Mouse (Mus musculus): ENCODE results near the gene Lrit3.
"Not testable (repeated sequence)": the region's sequence is repeated elsewhere in the genome, so short reads cannot be mapped to it uniquely, and the experiment has no call there.

Lrit3 gene

DNA sequence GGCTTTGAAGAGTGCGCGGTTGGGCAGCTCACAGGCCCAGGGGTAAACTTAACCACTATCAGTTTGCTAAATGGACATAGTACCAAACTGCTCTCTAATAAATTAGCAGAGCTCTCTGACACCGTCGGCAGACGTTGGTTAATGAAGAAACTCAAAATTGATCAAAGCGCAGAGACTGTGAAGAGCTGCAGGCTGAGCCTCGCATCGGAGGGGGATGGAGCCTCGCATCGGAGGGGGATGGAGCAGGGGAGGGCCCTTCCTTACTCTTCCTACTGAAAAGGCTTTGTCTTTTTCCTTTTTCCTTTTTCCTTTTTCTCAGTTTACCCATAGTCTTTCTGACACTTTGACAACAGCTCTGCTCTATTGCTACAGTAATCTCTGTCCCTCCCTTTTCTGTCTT, 22.4 kb downstream of the Lrit3 start:
- intact Hi-C loops (cut with DNase I): no loop called here

DNA sequence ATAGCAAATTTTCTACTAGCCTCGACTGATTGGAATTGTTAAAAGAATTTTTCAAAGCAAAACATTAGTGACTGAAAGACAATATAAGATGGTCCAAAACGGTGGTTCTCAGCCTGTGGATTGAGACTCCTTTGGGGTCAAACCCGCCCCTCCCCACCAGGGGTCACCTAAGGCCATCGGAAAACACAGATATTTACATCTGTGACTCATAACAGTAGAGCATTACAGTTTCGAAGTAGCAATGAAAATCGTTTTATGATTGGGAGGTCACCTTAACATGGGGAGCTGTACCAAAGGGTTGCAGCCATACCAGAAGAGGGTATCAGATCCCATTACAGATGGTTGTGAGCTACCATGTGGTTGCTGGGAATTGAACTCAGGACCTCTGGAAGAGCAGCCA, 32.6 kb downstream of the Lrit3 start:
- intact Hi-C loops (cut with DNase I): no loop called here

GRCm38 (mm10) chr3:129766971-129767794, 36.6 kb downstream of the Lrit3 start:
- intact Hi-C loops (cut with DNase I): no loop called here

DNA sequence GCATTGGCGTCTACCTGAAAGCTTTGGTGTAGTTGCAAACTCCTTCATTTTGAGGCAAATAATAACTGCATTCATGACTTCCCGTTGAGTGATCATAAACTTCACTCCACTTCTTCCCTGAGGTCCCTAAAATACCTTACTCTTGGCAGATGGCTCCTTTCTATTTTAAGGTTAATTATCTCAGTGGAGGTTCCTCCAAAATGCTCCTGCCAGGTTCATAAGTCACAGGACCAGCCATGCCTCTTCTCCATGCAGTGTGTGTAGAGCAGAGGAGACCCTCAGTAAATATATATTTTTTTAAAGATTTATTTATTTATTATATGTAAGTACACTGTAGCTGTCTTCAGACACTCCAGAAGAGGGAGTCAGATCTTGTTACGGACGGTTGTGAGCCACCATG, 37.7 kb downstream of the Lrit3 start:
- intact Hi-C loops (cut with DNase I): no loop called here

DNA sequence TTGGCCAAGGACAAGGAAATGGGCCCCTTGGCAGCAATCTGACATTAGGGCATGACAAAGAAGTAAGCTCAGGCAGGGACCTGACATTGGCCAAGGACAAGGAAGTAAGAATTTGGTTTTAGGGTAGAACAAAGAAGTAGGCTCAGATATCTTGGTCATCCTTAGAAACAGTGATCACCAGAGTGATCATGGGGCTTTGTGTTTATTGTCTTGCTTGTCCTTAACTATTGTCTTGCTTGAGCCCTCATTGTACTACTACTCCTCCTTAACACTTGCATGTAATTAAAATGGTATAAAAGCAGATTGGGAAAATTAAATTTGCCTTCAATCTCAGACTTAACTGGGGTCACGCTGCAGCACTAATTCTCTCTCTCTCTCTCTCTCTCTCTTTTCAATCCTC, 46.2 kb downstream of the Lrit3 start:
- intact Hi-C loops (cut with DNase I): not testable (repeated sequence)

- intact Hi-C loops (cut with DNase I): no loop called here
These were observed 48.9 kb downstream of the Lrit3 start, which contains the start of gene Egf for GRCm38 (mm10) chr3:129754650-129755604. Gene Egf, minus strand, starts transcription at chr3:129755316.

GRCm38 (mm10) chr3:129744803-129745202, 59.0 kb downstream of the Lrit3 start:
- intact Hi-C loops (cut with DNase I): no loop called here

DNA sequence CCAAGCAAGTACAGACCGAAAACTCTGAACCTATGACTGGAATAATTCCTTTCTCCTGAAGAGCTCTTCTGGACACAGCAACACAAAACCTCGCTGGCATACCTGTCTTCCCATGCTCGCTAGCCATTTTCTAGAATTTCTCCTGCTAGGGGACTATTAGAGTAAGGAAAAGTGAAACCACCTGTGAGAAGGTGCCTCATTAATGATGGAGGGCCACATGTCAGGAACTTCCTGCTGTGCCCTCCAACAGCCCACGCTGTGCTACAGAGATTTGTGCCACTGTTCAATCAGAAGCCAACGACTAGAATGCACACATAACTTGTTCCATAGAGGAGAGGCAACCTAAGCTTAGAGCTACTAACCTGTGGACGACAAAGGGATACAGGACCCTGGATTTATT, 61.0 kb downstream of the Lrit3 start:
- intact Hi-C loops (cut with DNase I): no loop called here

DNA sequence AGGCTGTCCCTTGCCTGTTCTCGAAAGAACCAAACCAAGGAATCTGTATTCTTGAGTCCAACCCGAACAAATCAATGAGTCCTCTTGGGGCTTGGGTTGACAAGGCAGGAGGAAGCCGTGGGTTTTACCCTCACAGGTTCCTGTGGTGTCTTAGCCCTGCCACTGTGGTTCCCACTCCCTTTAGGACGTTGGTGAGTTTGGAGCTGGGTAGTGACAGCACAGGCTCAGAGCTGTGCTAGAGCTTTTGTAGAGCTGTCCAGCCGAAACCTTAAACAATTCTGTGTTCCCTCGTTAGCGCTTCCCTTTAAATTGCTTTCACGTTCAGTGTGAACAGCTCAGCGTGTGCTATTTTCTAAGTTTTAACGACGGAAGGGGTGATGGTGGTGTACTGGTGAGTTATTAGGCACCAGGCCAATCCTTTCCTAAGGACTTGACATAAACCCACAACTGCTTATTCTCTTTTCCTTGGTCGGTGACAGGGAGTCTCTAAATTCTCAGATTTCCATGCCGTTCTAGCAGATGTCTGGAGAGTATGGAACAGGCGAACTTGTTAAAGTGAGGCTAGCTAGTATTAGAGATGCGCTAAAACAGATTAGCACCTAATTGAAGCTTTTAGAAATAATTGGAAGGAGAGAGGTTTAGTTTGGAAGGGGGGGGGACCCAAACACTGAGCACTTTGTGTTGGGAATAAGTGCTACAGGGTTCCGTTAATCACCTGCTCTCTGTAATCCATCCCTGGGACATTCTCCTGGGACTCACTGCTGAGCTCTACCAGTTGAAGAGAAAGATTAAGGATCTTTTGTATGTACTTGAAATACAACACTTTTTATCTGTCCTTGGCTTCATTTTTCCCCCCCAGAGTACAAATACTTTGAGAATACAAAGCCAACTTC, 65.3 kb downstream of the Lrit3 start:
- intact Hi-C loops (cut with DNase I): no loop called here
